Mouse (Mus musculus): ENCODE measurements around the gene Accsl. TPM values are rescaled to one million over a fixed set of nuclear protein-coding genes. Genes with fewer than 3 reads are reported as not detected.

The Accsl gene
- polyA plus RNA-seq, 1 experiment from 2014 or later: not detected

DNA sequence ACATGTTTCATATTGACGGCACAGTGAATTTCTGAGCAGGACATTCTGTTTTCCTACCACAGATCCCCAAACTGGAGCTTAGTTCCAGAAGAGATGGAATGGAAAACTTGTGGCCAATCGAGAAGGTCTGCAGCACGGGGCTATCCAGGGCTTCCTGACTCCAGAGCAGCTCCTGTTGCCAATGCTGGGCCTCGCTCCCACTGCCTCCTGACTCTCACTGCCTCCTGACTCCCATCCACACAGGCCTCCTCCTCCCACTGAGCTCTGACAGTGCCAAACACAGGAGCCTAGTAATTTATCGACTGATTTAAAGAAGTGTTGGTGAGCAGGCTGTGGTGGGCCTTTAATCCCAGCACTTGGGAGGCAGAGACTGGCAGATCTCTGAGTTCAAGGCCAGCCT lies 60.9 kb downstream of the Accsl start:
- Histone ChIP-seq H3K36me3 (ENCODE audit: inconsistent target) (peaks cover 29% of the 10 kb centered on the region; the same call in 1 of the 2 replicates), H3K27ac (no peak overlapping the region), H3K79me2 (ENCODE audit: inconsistent target) (no peaks in the 10 kb centered on the region), H3K4me3 (ENCODE audit: inconsistent target) (no peak overlapping the region)
- 97% methylated on average over 5 of the region's 5 CpGs for WGBS (ENCODE audit: missing documents)

GRCm38 (mm10) chr2:93807440-93807839 lies 61.5 kb downstream of the Accsl start:
- Histone ChIP-seq H3K27ac (no peak overlapping the region), H3K36me3 (ENCODE audit: inconsistent target) (peaks cover 29% of the 10 kb centered on the region; the same call in 1 of the 2 replicates), H3K4me3 (ENCODE audit: inconsistent target) (no peak overlapping the region), H3K79me2 (ENCODE audit: inconsistent target) (no peaks in the 10 kb centered on the region)
- 98% methylated on average over 8 of the region's 8 CpGs for WGBS (ENCODE audit: missing documents)

DNA sequence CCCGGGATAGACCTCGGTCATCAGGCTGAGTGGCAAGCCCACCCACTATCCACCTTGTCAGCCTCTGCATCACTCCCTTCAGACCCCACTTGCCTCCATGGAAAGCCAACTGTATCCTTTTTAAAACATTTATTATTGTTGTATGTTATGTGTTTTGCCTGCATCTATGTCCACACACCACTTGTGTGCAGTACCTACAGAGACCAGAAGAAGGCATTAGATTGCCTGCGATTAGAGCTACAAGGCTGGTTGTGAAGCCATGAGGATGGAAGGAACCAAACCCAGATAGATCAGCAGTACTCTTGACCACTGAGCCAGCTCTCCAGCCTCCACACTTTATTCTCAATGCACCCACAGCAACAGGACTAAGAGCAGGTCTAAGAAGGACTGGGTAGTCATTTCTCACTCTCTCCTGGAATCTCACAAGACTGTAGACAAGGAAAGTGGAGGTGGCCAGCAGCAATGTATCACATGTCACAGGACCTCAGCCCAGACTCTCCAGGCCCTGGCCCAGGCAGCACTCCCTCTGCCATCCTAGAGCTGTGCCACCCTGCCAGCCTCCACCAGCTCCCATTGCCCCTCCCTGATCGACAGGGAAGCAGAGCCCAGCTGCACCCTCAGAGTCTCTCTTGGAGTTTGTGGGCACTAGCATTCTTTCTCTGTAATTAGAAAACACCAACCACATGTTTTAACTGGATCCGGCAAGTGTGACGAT lies 62.3 kb downstream of the Accsl start:
- no peak overlapping the region for H3K4me3 ChIP-seq (ENCODE audit: inconsistent target)
- no peak overlapping the region for H3K27ac ChIP-seq
- WGBS (ENCODE audit: missing documents): 93% methylated on average over 6 of the region's 6 CpGs
- H3K36me3 ChIP-seq (ENCODE audit: inconsistent target): peaks cover 29% of the 10 kb centered on the region; the same call in 1 of the 2 replicates
- no peaks in the 10 kb centered on the region for H3K79me2 ChIP-seq (ENCODE audit: inconsistent target)

GRCm38 (mm10) chr2:93805523-93805922 lies 63.4 kb downstream of the Accsl start:
- Histone ChIP-seq H3K4me3 (ENCODE audit: inconsistent target) (no peak overlapping the region), H3K27ac (no peak overlapping the region), H3K79me2 (ENCODE audit: inconsistent target) (no peaks in the 10 kb centered on the region), H3K36me3 (ENCODE audit: inconsistent target) (peaks cover 28% of the 10 kb centered on the region; the same call in 1 of the 2 replicates)
- WGBS (ENCODE audit: missing documents): 96% methylated on average over 4 of the region's 4 CpGs

Other genes with a start within 250 kb of the Accsl start
- not detected in 3 replicates for gene Alx4, start 226.8 kb downstream of the Accsl start, polyA plus RNA-seq (2018)
- 38.5 to 45.6 TPM (median 39.1 TPM) in 3 replicates for gene Ext2, start 46.6 kb downstream of the Accsl start, polyA plus RNA-seq (2018)
- 6.2 to 11.4 TPM (median 8.7 TPM) in 3 replicates for gene Accs, start 19.2 kb downstream of the Accsl start, polyA plus RNA-seq (2018)
- 0.25 TPM in 1 of 3 replicates, not detected in the others for gene Gm13889, start 88.0 kb upstream of the Accsl start, polyA plus RNA-seq (2018)
- not detected in 3 replicates for gene Gm27027, start 127.2 kb upstream of the Accsl start, polyA plus RNA-seq (2018)
- gene Alkbh3, start 141.7 kb upstream of the Accsl start, polyA plus RNA-seq (2018): 31.9 to 40.7 TPM (median 37.9 TPM) in 3 replicates

Data from macrophage (primary cell).